In the genomic region with DNA sequence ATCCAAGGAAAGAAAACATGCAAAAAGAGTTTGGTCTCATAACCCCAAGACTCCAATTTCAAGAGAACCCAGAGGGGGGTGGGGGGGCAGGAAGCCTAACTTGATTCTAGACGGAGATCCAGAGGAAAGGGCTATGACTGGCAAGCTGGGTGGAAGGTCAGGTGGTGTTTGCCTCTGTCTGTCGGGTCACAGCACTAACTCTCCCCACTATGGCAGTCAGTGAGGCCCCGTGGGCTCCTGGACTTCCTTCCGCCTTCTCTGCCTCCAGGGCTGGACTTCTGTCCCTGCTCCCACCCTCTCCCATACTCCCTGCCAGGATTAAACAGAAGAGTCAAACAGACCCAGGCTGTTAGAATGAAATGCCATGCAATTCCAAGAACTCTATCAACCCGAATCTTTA, we compare ENCODE assay signal across 8 mouse cellular contexts. TPM values are rescaled to one million over a fixed set of nuclear protein-coding genes. Genes with fewer than 3 reads are reported as not detected.
A peak's percentile ranks its signal among the peaks of the same experiment; 100 is the strongest.
DNase-seq lines count a peak whose midpoint lies in the region; ATAC-seq lines count a peak whose summit lies in the region.

No protein-coding gene starts in this region.

- H3K9ac ChIP-seq in heart, embryonic 11.5 days (ENCODE audit: low read depth, low read length): no peak overlapping the region
- no peak overlapping the region for H3K9ac ChIP-seq in heart, embryonic 16.5 days (ENCODE audit: low read length)
- 0 out of 2 replicates have a peak overlapping the region, but pooled peaks have one; percentile 3 for H3K9ac ChIP-seq in liver, embryonic 13.5 days

- DNase-seq in heart, adult 9 months (ENCODE audit: low spot score in 2 of 2): no peak
- DNase-seq in 416B (ENCODE audit: low read depth): peak; percentile 73
- no peak for DNase-seq in liver, embryonic 13.5 days
- no peak for DNase-seq in T-cell, adult 2 months (ENCODE audit: low spot score)
- no peak for DNase-seq in urinary bladder, adult 2 months (ENCODE audit: low spot score)

- WGBS in heart, embryonic 11.5 days (ENCODE audit: insufficient replicate concordance): 31% methylated on average over 5 of the region's 5 CpGs
- 22% methylated on average over 5 of the region's 5 CpGs for WGBS in heart, embryonic 16.5 days
- 23% methylated on average over 5 of the region's 5 CpGs for WGBS in liver, embryonic 13.5 days (ENCODE audit: insufficient replicate concordance)

- H3K4me3 ChIP-seq in heart, embryonic 11.5 days (ENCODE audit: low read depth, low read length): no peak overlapping the region
- H3K4me3 ChIP-seq in heart, embryonic 16.5 days (ENCODE audit: low read length): no peak overlapping the region
- H3K4me3 ChIP-seq in liver, embryonic 13.5 days (replicated peaks): no peak overlapping the region

- 0 out of 2 replicates have a peak, but pooled peaks have one; percentile 46 for ATAC-seq in heart, embryonic 11.5 days (replicated peaks; ENCODE audit: insufficient number of reproducible peaks, low FRiP score, low TSS enrichment)
- ATAC-seq in heart, embryonic 16.5 days (replicated peaks; ENCODE audit: extremely low read depth, insufficient read depth, low FRiP score): no peak
- 0 out of 2 replicates have a peak, but pooled peaks have one; percentile 19 for ATAC-seq in liver, embryonic 13.5 days (ENCODE audit: low read depth)
- ATAC-seq in inflammation-experienced regulatory T-cells, adult 6 months: no peak

- peaks cover 67% of the 10 kb centered on the region for H3K4me1 ChIP-seq in heart, embryonic 11.5 days (ENCODE audit: control insufficient read depth, insufficient read depth, low read length)
- H3K4me1 ChIP-seq in heart, embryonic 16.5 days (ENCODE audit: control insufficient read depth, insufficient read depth, low read length): peaks cover 70% of the 10 kb centered on the region
- peaks cover 93% of the 10 kb centered on the region for H3K4me1 ChIP-seq in liver, embryonic 13.5 days (replicated peaks)

- H3K27me3 ChIP-seq in heart, embryonic 11.5 days (ENCODE audit: control insufficient read depth, insufficient read depth, low read length): no peaks in the 10 kb centered on the region
- H3K27me3 ChIP-seq in heart, embryonic 16.5 days (ENCODE audit: control insufficient read depth, insufficient read depth, low read length): no peaks in the 10 kb centered on the region
- no peaks in the 10 kb centered on the region for H3K27me3 ChIP-seq in liver, embryonic 13.5 days

- H3K27ac ChIP-seq in heart, embryonic 11.5 days (ENCODE audit: low read depth, low read length): peak overlapping the region; percentile 60; the same call in 1 of the 2 replicates
- H3K27ac ChIP-seq in heart, embryonic 16.5 days (ENCODE audit: low read length): peak overlapping the region; percentile 79
- peak overlapping the region; percentile 60 for H3K27ac ChIP-seq in liver, embryonic 13.5 days

- no peaks in the 10 kb centered on the region for H3K9me3 ChIP-seq in heart, embryonic 11.5 days (replicated peaks; ENCODE audit: control insufficient read depth, low read length)
- H3K9me3 ChIP-seq in heart, embryonic 16.5 days (replicated peaks; ENCODE audit: control insufficient read depth, low read length): no peaks in the 10 kb centered on the region
- no peaks in the 10 kb centered on the region for H3K9me3 ChIP-seq in liver, embryonic 13.5 days (replicated peaks)

- H3K36me3 ChIP-seq in heart, embryonic 11.5 days (ENCODE audit: control insufficient read depth, insufficient read depth, low read length): peaks cover 11% of the 10 kb centered on the region
- H3K36me3 ChIP-seq in heart, embryonic 16.5 days (ENCODE audit: control insufficient read depth, insufficient read depth): peaks cover 13% of the 10 kb centered on the region
- H3K36me3 ChIP-seq in liver, embryonic 13.5 days: peaks cover 30% of the 10 kb centered on the region

- no peak overlapping the region for H3K4me2 ChIP-seq in heart, embryonic 11.5 days
- peak overlapping the region; percentile 28 for H3K4me2 ChIP-seq in heart, embryonic 16.5 days (ENCODE audit: low read depth, low read length)
- peak overlapping the region; percentile 33 for H3K4me2 ChIP-seq in liver, embryonic 13.5 days

RNA-seq across cellular contexts. Expression of gene Clic4, which starts 30.9 kb away (rescaled TPM):
- polyA plus RNA-seq in heart, embryonic 11.5 days (2014; fragmentation: Nextera tagmentation; extraction: Ambion mirVana): 156 and 251 TPM in 2 replicates
- polyA plus RNA-seq in heart, embryonic 16.5 days (2015; fragmentation: Nextera tagmentation; extraction: Ambion mirVana): 289 and 296 TPM in 2 replicates
- polyA plus RNA-seq in liver, embryonic 13.5 days (2015; fragmentation: Nextera tagmentation; extraction: Ambion mirVana): 109 and 131 TPM in 2 replicates
- polyA plus RNA-seq in inflammation-experienced regulatory T-cells, adult 6 months (2017; shearing (Covaris generic)): 1 to 10 TPM; 3.9 to 7.5 (median 6.4) TPM
- 151 and 185 TPM in 2 replicates for polyA plus RNA-seq in urinary bladder, adult 2 months (2012; rRNA removed)

Comparison
In these comparisons a context has a peak if more than half of its experiments do, and no peak if none do; other contexts are left out.
1. ATAC-seq: peak in heart, embryonic 11.5 days (single experiment) and liver, embryonic 13.5 days (single experiment); none in heart, embryonic 16.5 days (single experiment) and inflammation-experienced regulatory T-cells, adult 6 months (single experiment).
2. RNA of gene Clic4, which starts 30.9 kb away (polyA plus RNA-seq): 289 to 296 TPM in heart, embryonic 16.5 days, 156 to 251 TPM in heart, embryonic 11.5 days, 151 to 185 TPM in urinary bladder, adult 2 months and 109 to 131 TPM in liver, embryonic 13.5 days; 3.9 to 7.5 TPM in inflammation-experienced regulatory T-cells, adult 6 months; every median in the first group is over 10 times any median in the second.
3. Peak in every context shown above with its lines, with median percentiles within 50 percentile points of each other: H3K27ac ChIP-seq.